Mouse (Mus musculus): ENCODE results near the gene Arap2. TPM values are rescaled to one million over a fixed set of nuclear protein-coding genes. Genes with fewer than 3 reads are reported as not detected.

Arap2 gene
- polyA plus RNA-seq, 1 experiment from 2014 or later: 15.6 TPM

DNA sequence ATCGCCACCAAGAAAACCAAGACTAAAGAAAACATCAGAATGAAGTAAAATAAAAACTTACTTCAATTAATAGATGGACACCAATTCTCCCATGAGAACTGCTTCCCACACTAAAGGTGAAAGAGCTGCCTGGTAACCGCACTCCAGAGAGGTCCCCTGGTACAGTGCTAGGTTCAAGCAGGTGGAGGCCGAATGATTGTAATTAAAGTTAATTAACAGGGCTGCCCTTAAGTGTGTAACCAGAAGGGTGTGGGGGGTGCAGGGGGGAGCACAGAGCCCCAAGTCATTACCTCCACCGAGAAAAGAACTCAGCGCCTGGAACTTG, 538 bp downstream of the Arap2 start:
- CTCF ChIA-PET: no interaction called here
- in situ Hi-C loops (cut with MboI; ENCODE audit: low pct_unique_long_range_greater_than_20kb): no loop called here
- no peak for TF ChIP-seq CTCF (IDR thresholded peaks at IDR 0.05)
- POLR2A ChIA-PET: interaction anchor here (0.8 to 1.1 kb wide), 2 partner anchors 40 to 124 kb away, joined by 3 to 5 read pairs; no protein-coding TSS in a partner anchor
- ATAC-seq (peak; percentile 7), DNase-seq (ENCODE audit: low read depth, low spot score) (no peak)
- H3K27me3 ChIP-seq: no peaks in the 10 kb centered on the region

DNA sequence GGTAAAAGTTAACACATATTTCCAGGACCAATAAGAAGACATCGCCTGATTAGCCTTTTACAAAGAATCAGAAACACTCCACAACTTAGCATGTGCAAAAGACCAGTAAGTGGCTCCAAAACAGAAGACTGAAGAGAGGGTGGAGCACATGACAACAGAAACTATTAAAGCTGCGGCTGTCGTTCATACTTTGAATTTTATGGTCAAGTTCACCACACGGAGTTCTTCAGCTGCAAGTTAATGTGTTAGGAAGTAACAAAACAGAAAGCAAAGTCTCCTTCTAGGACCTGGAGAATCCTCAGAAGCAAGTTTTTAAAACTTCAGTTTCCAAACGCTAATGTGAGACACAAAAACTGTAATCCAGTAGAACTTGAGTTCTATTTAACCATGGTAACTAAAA, 1.8 kb downstream of the Arap2 start:
- no peak for TF ChIP-seq CTCF (IDR thresholded peaks at IDR 0.05)
- no peak for ATAC-seq
- CTCF ChIA-PET: interaction anchor here (1.3 kb wide), 1 partner anchor 24 kb away, joined by 5 read pairs; no protein-coding TSS in a partner anchor
- in situ Hi-C loops (cut with MboI; ENCODE audit: low pct_unique_long_range_greater_than_20kb): no loop called here
- POLR2A ChIA-PET: no interaction called here
- no peaks in the 10 kb centered on the region for H3K27me3 ChIP-seq
- no peak for DNase-seq (ENCODE audit: low read depth, low spot score)

DNA sequence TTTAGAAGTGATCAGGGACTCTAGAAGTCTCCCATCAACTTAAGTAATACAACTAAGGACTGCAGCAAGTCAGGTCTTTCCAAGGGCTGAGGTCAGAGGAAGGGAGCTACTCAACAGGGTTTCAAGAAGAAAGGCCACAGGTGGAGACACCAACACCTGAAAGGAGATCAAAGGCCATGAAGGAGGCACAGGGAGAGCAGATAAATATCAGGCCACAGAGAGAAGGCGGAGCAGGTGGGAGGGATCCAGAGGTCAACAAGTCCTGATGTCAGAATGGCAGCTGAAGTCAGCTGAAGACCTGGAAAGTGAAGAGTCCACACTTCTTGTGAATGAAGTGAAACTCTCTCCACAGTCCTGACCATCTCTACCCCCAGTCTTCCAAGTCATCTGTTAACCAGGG, 2.9 kb downstream of the Arap2 start:
- in situ Hi-C loops (cut with MboI; ENCODE audit: low pct_unique_long_range_greater_than_20kb): no loop called here
- ATAC-seq (no peak), DNase-seq (ENCODE audit: low read depth, low spot score) (no peak)
- ChIA-PET POLR2A (no interaction called here), CTCF (no interaction called here)
- H3K27me3 ChIP-seq: no peaks in the 10 kb centered on the region
- TF ChIP-seq CTCF (IDR thresholded peaks at IDR 0.05): no peak

DNA sequence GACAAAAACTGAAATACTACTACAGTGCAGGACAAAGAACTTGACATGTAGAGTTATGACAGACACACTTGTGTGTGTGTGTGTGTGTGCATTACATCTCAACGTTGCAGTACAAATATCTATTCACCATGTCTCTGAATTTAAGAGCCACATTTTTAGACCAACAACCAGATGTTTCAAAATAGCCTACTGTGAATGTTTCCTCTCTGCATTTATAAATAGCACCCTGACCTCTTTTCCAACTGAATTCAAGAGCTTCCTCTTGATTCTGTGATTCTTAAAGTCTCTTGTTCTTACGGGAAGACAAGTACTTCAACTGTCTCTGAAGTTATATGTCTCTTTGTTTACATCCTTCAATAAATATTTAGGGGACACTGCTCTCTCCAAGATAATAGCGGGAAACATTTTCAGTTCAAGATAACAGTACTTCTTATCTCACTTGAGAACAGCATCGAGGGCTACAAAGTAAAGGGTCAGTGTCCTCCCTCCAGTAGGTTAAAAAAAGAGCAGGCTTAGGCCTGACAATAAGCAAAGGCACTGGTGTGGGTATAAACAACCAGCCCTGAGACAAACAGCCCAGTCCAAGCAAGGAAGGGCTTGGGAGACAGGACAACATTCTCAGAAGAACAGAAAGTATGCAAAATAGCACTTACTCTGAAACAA, 3.5 kb downstream of the Arap2 start:
- H3K27me3 ChIP-seq: no peaks in the 10 kb centered on the region
- POLR2A ChIA-PET: no interaction called here
- ATAC-seq: no peak
- DNase-seq (ENCODE audit: low read depth, low spot score): no peak
- CTCF ChIA-PET: interaction anchor here (0.8 to 1.1 kb wide), 2 partner anchors 9 to 21 kb away, joined by 3 read pairs; no protein-coding TSS in a partner anchor
- TF ChIP-seq CTCF (IDR thresholded peaks at IDR 0.05): no peak
- in situ Hi-C loops (cut with MboI; ENCODE audit: low pct_unique_long_range_greater_than_20kb): no loop called here

DNA sequence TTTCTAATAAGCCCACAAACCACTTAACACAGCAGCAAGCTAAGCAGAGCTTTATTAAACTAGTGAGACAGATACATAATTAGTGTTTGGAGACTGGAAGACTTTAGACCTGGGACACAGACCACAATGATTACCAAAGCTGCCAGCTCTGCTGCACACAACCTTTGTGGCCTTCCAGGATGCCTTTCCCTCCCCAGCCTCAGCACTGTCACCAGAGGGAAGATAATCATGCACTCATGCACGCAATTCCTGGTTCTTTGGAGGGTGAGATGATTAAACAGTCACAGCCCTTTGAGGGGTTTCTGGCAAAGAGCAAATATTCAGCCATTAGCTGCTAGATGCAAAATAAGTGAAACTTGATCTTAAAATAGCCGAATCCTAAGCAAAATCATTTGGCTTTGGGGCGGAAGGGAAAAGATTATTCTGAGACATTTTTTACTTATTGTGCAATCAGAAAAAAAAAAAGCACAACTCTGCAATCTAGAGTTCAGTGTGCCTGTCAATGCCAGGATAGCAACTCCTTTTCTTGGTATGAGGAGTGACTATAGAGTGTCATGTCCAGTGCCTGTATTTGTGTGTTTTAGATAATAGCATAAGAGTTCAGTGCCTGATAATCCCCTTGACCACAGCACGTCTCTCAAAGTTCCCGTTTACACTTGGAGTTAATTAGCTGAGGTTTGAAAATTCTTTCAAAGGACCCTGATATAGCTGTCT, 5.0 kb downstream of the Arap2 start:
- CTCF ChIA-PET: no interaction called here
- in situ Hi-C loops (cut with MboI; ENCODE audit: low pct_unique_long_range_greater_than_20kb): no loop called here
- ATAC-seq (peak; percentile 69), DNase-seq (ENCODE audit: low read depth, low spot score) (peak; percentile 59)
- no peak for TF ChIP-seq CTCF (IDR thresholded peaks at IDR 0.05)
- POLR2A ChIA-PET: no interaction called here
- H3K27me3 ChIP-seq: no peaks in the 10 kb centered on the region

DNA sequence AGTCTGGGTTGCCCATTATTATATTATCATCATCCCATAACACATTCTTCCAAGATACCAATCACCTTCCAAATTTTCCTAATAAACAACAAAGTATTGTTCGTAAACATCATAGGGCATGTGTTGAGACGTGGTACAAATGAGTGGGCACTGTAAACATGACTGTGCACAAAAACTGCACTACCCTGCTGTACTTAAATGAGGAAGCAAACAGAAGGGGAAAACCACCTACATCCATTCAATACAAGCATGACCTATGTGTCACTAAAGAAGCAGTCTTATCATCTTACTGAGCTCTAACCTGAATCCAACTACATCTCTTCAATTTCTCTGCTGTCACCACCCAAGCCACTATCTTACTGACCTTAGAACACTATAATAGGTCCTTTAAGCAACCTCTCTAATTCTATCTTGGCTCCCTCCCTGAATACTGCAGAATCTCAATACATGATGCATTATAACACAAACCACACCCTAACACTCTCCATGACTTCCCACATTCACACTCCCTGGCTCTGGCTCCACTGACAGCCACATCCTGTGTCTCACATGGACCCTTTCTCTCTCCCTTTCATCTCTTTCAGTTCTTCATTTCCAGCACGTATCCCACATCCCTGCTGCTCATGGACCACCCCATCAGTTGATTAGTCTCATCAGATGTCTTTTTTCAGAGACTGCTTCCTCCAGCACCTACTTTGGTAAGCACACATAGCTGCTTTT, 10.0 kb downstream of the Arap2 start:
- no peak for TF ChIP-seq CTCF (IDR thresholded peaks at IDR 0.05)
- CTCF ChIA-PET: no interaction called here

DNA sequence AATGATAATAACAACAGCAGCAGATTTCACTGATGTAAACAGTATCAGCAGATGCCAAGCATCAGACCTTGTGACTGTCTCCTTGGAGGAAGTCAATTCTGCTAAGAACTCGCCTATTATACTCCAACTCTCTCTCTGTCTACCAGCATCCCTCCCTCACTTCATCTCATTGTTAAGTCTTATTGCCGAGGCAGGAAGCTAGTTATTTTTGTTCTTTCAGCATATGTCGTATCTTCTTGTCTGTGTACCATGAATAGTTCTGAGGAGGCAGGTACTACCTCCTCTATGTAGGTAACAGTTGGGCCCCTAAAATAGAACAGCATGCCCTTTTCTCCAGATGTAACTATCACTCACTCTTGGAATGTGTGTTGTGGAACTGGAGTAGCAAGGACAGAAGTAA, 13.0 kb downstream of the Arap2 start:
- no peak for TF ChIP-seq CTCF (IDR thresholded peaks at IDR 0.05)
- DNase-seq (ENCODE audit: low read depth, low spot score) (no peak), ATAC-seq (no peak)
- no peaks in the 10 kb centered on the region for H3K27me3 ChIP-seq
- ChIA-PET POLR2A (no interaction called here), CTCF (interaction anchor here (2.6 kb wide), 1 partner anchor 12 kb away, joined by 6 read pairs; no protein-coding TSS in a partner anchor)
- in situ Hi-C loops (cut with MboI; ENCODE audit: low pct_unique_long_range_greater_than_20kb): no loop called here

More for the DNA sequence above, 10.0 kb downstream of the Arap2 start:
- DNase-seq (ENCODE audit: low read depth, low spot score) (no peak), ATAC-seq (no peak)
- in situ Hi-C loops (cut with MboI; ENCODE audit: low pct_unique_long_range_greater_than_20kb): no loop called here
- POLR2A ChIA-PET: no interaction called here
- no peaks in the 10 kb centered on the region for H3K27me3 ChIP-seq

DNA sequence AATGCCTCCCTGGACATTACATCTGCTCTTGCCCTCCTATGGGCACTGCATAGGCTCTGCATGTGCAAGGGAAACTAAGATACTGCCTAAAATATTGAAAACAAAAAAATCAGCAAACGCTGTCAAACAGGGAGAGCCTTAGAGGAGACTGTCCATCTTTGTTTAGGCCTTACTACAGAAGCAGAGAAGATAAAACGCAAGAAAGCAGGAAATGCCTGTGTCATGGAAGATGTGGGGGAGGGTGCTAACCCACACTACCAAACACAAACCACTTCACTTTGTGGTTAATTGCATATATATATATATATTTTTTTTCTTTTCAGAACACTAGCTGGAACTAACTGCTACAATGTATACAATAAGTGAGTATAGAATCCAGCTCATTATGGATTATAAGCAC, 14.3 kb downstream of the Arap2 start:
- DNase-seq (ENCODE audit: low read depth, low spot score) (no peak), ATAC-seq (no peak)
- TF ChIP-seq CTCF (IDR thresholded peaks at IDR 0.05): no peak
- H3K27me3 ChIP-seq: no peaks in the 10 kb centered on the region
- ChIA-PET CTCF (interaction anchor here (2.6 kb wide), 1 partner anchor 11 kb away, joined by 6 read pairs; no protein-coding TSS in a partner anchor), POLR2A (no interaction called here)
- in situ Hi-C loops (cut with MboI; ENCODE audit: low pct_unique_long_range_greater_than_20kb): no loop called here

DNA sequence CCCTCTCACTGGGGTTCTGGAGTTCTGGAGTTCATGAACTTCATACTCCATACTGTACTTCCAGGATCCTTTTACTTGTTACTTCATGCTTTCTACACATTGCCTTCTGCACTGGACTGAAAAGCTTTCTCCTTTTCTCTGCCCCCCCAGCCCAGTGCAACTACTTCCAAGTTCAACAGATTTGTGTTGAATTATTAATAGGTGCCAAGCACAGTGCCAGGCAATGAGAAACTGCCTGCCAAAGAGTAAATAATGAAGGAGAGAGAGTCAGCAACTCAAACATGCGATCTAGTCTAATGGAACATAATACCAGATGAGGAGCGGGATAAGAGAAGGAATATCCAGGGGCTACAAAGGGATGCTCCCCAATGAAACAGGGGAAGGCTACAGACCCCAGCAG, 17.8 kb downstream of the Arap2 start:
- ChIA-PET CTCF (interaction anchor here (1.0 kb wide), 1 partner anchor 13 kb away, joined by 3 read pairs; no protein-coding TSS in a partner anchor), POLR2A (no interaction called here)
- in situ Hi-C loops (cut with MboI; ENCODE audit: low pct_unique_long_range_greater_than_20kb): no loop called here
- ATAC-seq: no peak
- no peaks in the 10 kb centered on the region for H3K27me3 ChIP-seq
- DNase-seq (ENCODE audit: low read depth, low spot score): no peak
- TF ChIP-seq CTCF (IDR thresholded peaks at IDR 0.05): no peak

DNA sequence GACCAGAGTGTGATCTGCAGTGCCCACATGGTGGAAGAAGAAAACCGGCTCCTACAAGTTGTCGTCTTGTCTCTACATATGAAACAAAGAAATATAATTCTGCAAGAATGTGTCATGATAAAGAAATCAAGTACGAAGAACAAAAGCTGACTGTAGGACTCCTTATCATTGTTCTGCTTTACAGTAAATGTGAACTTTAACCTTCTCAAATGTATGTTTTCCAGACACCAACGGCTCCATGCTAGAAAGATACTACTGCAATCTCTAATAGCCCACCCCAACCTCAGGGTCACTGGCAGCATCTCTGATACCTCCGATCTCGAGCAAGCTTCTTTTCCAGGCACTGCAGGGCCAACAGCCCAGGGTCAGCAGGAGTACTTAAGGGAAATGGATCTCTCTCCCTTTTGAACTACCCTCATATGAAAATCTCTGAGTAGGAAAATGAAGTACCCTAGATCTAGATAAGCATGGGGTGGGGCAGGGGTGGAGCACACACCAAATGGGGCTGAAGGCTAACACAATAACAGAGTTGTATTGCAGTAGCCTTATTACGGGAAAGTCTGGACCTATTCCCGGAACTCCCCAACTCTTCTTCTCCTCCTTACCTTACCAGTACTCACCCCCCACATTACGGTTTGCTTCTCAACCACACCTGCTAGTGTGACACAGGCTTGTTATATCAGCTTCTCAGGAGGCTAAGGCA, 22.6 kb downstream of the Arap2 start:
- ATAC-seq: no peak
- ChIA-PET CTCF (interaction anchor here (0.8 to 3.2 kb wide), 2 partner anchors 10 kb away, joined by 3 to 13 read pairs; no protein-coding TSS in a partner anchor), POLR2A (interaction anchor here (1.2 kb wide), 1 partner anchor 10 kb away, joined by 3 read pairs; no protein-coding TSS in a partner anchor)
- in situ Hi-C loops (cut with MboI; ENCODE audit: low pct_unique_long_range_greater_than_20kb): no loop called here
- no peaks in the 10 kb centered on the region for H3K27me3 ChIP-seq
- no peak for TF ChIP-seq CTCF (IDR thresholded peaks at IDR 0.05)
- DNase-seq (ENCODE audit: low read depth, low spot score): no peak
